Mouse (Mus musculus) adrenal gland, postnatal 25 days (tissue): ENCODE results near the gene Rpl35. TPM values are rescaled to one million over a fixed set of nuclear protein-coding genes. Genes with fewer than 3 reads are reported as not detected.
"Not testable (repeated sequence)": the region's sequence is repeated elsewhere in the genome, so short reads cannot be mapped to it uniquely, and the experiment has no call there.

Experiments used
- DNase-seq: peaks from one replicate; pipeline ENCODE4 v3.0.0; 2021; ENCODE audit warnings: mixed read lengths
- long read RNA-seq: library from polyadenylated mRNA; stranded (forward); transcript quantifications from one replicate; pipeline ENCODE4 v2.0.0, GENCODE M21; 2021
- total RNA-seq: library from RNA; stranded (reverse); gene quantifications from 2 replicates; pipeline ENCODE4 v1.2.3, GENCODE M21; 2021

The Rpl35 gene
- 390 and 397 TPM in 2 replicates for total RNA-seq
- long read RNA-seq, transcript Rpl35-201 (4 exons, 946 nt), result major isoform, 298 of 314 reads
- long read RNA-seq, transcript Rpl35-203 (3 exons, 541 nt), result minor isoform, 8 of 314 reads
- long read RNA-seq, partial matches to known transcripts, result 1 of 314 reads
- long read RNA-seq, other reads (novel, unspliced or antisense), result 7 of 314 reads

DNA sequence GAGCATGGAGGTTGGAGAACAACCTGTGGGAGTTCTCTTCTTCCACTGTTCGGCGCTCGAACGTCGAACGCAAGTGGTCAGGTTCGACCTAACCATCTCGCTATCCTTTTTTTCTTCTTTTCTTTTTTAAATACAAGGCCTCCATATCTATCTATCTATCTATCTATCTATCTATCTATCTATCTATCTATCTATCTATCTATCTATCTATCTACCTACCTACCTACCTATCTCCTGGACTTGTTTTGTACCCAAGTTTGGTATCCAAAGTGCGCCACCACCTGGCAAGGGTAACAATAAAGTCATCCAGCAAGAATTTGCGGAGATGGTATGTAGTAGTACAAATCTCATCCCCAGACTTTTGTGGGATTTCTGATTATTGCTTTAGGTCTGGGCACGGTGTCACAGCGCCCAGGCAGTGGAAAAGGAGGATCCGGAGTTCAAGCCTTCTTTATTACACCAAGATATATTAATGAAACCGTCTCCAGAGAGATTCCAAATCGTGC is at the start of gene Rpl35:
Gene Rpl35 (minus strand): TSS at position 51 of the 506 bp plus-strand sequence.
- peak; percentile 66 for DNase-seq

DNA sequence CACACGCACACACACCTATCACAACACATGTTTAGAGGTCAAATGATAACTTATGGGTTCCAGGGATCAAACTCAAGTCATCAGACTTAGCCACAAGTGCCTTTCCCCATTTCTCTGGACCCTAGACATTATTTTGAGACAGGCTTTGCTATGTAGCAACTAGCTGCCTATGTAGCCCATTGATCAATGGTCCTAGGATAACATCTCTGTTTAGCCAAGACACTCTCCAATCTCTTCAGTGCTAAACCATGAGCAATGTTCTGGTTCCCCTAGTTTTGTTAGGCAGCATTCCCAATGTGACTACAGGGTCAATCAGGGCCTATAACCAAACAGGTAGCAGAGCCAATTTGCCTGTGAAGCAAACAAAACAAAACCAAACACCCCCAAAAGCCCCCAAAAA is 43.1 kb upstream of the Rpl35 start:
- DNase-seq, result no peak

DNA sequence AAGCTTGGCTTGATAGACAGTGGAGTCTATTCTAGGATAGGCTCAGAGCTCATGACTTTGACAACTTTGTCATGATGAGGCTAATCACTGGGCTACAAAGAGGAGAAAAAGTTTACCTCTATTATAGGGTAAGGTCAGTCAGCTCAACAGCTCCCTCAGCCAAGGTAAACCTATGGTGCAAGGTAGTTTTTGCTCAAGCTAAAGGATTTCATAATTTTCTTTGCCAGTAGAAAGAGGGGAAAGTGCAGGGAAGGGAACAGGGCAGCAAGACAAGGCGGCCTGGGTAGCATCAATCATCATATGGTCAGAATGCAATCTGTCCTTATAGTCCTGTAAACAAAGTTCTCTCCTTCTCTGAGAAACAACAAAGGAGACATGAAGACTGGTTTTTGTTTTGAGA is 34.8 kb upstream of the Rpl35 start:
- no peak for DNase-seq

DNA sequence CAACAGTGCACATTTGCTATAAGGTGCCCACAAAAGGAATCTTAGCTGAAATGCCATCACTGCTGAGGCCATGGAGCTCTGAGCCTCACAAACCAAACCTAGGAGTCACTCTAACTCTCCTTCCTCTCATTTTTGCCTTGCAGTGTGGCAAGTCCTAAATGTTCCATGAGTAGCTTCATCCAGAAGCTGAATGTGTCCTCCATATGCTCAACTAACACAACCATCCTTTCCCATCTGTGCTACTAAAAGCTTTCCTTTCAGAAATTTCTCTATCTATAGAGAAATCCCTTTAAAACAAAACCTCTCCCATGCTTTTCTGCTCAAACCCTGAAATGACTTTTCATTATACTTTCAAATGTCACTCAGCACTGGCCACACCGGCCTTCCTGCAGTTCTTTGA is 26.2 kb upstream of the Rpl35 start:
- DNase-seq, result no peak

DNA sequence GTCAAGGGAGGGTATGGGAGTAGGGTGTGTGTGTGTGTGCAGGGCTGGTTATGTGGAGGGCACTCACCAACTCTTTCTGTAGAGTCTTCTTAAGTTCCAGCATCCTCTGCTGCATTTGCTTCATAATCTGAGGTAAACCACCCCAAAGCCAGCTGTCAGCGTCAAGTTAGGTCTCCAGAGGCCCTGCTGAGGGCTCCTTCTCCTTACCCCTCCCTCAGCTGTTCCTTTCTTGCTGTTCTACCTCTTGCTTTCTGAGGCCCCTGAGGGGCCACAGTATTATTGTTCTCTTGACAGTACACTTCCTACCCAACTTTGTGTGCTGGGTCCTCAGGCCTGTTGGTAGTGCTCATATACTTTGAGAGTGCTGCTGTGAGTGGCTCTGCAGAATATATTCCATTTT is 14.6 kb upstream of the Rpl35 start:
- DNase-seq, result no peak

DNA sequence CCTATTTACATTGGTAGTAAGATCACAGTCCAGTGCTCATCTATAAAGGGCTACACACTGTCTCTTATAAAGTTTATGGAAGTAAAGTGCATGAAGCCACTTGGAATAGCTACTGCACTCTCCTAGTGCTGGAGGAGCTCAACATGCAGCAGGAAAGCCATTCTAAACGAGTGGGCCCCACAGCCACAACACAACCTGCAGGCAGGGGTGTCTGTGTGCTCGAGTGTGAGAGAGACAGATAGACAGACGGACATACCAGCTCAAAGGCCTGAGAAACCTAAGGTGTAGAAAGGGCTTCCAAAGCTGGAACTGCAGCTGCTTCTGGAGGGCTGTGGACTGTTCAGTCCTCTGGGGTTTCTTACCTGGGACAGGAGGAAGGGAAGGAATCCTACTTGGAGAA is 11.2 kb upstream of the Rpl35 start:
- no peak for DNase-seq

DNA sequence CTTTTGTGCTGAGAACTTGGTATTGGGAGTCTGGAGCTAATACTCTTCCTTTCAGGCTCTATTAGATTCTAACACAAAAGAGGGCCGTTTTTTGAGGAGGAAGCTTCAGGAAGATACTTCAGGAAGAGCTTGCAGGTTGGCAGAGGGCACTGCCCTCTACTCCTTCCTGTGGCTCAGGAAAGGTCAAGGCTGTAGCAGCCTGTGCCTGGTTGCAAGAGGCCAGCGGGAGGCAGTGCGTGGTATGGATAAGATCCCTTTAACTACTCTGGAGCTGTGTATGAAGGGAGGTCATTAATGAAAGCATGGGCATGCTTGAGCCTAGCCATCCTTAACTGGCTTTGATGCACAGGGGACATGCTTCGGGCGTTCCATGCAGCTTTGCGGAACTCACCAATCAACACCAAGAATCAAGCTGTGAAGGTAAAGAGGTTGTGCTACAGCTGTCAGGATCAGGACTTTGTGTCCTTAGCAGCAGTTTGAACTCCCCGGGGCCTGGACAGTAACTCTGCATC is 7.4 kb upstream of the Rpl35 start:
- DNase-seq, result no peak

DNA sequence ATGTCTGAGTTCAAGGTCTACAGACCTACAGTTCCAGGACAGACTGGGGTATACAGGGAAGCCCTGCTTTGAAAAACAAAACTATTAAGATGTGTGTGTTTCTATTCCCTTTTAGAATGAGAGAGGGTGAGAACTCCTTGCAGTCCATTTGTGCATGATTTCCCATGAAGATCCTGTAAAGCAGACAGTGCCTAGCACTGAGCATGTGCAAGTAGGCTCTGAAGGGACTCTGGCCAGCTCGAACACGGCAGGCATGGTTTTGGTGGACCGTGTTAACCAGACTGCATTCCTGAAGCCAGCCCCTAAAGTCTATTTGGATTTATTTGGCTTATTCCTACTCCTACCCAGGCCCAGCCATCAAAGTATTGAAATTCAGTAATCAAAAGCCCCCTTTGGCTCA is 6.5 kb upstream of the Rpl35 start:
- no peak for DNase-seq

DNA sequence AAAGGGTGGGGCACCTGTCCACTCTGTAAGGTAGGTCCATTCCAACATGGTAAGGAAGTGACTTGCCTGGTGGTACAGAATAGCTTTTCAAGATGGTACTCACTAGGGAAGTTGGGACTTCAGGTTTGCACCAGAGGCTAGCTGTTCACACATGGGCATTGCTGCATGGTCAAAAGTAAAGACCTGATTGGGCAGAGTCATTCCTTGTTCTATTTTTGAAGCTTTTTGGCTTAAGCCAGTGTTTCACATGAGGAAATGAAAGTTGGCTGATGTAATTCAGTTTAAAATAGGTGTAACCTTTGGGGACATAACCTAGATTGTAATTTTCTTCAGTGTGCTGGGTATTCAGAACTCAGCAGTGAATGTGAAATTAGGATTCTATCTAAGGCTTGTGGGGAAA is 5.8 kb upstream of the Rpl35 start:
- no peak for DNase-seq

DNA sequence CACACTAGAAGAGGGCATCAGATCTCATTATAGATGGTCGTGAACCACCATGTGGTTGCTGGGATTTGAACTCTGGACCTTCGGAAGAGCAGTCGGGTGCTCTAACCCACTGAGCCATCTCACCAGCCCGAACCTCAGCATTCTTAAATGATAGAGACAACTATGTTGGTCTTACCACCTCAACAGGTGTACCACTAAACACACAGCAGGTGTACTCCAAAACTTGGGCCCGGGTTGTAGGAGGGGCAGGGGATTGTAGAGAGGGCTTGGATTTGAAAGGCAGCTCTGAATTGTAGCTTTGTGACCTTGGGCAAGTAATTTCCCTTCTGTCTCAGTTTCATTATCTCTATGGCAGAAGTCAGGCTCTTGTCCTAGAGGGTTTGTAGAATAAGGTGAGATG is 4.7 kb upstream of the Rpl35 start:
- not testable (repeated sequence) for DNase-seq

DNA sequence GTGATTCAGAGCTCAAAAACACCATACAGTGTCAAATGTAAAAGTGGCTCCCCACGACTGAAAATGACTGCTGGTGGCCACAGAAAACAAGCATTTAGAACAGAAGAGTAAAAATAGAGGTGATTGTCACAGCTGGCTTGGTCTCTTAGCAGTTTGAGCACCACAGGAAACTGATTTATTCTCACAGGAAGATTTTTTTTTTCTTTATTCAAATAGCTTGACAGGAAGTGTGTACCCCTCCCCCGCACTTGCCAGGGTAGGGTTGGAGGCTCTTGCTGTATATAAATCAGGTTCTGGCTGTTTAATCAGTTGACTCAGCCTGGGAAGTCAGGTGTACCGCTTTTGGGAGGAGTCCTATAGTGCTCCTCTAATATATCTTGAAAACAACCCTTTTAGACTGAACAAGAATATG is 3.5 kb upstream of the Rpl35 start:
- no peak for DNase-seq

DNA sequence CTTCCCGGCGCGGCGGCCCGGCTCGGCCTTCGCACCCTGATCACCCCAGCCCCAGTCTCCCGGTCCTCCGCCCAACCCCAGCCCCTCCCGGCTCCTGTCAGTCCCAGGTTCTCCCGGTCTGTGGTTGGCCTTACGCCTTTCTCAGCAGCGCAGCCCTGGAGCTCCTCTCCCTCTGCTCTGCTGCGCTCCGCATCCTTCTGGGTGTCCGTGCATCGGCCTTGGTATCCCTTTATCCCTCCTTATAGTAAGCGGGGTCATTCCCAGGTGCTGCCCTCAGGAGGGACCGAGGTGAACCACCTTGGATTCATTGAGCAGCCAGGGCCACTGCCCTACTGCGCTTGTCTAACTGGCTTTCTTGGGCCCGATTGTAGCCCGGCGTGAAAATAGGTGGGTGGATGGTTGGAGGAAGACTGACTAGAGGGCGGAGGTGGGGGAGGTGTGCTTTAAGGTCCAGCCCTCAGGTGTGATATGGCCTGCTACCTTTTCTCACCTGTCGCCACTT is 3.0 kb upstream of the Rpl35 start:
- DNase-seq, result no peak

DNA sequence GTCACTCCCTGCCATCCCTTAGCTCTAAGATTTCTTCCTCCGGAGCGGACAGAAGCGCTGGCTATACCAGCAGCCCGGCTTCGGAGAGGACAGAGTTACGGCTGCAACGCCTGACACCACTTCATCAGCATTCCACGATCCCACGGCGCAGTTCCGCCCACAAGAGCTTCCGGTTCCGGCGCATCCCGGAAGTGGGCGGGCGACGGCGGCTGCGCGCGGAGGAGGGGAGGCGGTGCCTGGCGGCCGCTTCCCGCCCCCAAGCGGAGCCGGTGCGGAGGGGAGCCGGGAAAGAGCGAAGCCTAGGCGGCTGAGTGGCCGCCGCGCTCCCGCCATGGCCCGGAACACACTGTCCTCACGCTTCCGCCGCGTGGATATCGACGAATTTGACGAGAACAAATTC is 2.4 kb upstream of the Rpl35 start:
- DNase-seq, result peak; percentile 96

DNA sequence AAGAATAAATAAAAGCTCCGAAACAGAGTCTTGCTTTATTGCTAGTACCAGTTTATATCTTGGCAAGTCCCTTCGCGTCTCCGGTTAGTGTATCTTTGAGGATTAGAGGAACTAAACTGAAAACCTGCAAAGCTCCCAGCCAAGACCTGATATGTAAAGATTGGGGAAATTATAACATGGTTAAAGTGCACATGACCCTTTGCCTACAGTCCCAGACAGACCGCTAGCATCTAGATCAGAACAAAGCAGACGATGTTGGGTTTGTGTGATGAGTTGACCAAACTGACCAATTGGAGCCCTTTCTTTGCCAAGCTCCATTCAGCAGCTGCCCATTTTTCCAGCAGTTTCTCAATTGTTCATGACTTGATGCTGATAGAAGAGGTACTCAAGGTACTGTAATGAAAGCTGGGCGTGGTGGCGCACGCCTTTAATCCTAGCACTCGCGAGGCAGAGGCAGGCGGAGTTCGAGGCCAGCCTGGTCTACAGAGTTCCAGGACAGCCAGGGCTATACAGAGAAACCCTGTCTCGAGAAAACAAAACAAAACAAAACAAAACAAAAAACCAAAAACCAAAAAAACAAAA is 816 bp upstream of the Rpl35 start:
- DNase-seq, result no peak

DNA sequence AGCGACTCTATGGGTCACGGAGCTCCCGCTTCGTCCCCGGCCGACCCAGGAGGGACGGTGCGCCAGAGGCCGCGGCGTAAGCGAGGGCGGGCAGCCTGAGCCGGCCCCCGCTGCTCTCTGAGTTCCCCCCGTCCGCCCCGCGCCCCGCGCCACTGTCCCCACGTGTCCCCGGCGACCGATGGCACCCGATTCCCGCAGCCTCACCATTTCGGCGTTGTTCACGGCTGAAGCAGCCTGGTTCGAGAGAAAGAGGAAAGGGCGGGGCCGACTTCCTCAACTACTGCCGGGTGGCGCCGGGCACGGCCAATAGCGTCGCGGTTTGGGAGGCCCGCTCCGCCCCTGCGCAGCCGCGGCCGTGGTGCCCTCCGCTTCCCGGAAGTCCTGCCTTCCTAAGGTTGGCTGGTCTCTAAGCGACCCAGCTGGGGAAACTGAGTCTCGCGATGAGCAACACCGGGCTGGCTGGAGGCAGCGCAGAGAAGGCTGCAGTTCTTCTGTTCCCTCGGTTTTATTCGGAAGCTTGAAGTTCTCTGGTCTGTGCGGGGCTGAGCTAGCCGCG is 466 bp downstream of the Rpl35 start, which contains the start of gene Arpc5l:
Gene Arpc5l (plus strand): TSS at position 469 of the 556 bp plus-strand sequence.
- peak; percentile 94 for DNase-seq

DNA sequence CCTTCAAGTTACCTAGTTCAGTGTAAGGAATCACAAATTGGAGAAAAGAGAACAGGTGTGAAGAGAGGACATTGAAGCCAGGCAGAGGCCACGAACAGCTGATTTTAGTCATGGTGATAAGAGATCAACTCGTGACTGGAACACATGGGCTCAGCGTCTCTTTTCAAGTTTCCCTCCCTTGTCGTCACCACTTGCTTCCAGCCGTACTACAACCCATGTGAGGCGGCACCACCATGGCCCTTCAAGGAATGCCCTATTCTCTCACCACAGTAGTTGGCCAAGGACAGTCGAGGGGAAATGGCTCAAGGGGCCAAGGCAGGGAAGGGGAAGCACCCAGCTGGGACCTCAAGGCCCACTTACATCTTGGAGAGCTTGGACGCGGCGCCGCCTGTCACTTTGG is 1.1 kb downstream of the Rpl35 start:
- DNase-seq, result no peak

DNA sequence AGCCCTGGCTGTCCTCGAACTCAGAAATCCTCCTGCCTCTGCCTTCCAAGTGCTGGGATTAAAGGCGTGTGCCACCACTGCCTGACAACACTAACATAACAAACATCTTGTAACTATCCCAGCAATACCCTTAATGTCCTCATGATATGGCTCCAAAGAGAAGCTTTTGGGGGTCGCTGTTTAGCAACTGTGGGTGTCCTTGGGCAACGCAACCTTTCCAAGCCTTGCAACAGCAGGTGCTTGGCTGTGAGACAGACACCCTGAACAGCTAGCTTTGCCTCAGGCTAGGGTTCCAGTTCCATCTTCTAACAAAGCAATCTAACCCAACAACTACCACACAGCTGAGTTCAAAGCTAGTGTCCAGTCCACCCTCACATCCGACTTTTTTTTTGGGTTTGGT is 1.9 kb downstream of the Rpl35 start:
- DNase-seq, result no peak

DNA sequence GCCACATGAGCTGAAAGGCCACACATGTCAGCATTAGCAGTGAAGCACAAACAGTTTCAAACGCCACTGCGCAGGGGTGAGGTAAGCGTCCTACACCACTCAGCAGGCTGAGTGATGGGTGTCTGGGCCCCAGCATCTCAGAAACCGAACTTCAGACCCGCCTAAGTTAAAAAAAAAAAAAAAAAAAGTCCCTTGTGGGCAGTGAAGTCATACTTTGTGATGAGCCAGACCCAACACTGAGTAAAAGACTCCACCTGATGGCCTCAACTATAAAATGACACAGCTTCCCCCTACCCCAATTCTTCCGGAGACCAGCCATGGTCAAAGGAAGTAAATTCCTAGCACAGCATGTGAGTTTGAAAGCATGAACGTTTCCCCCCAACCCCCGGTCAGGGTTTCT is 2.3 kb downstream of the Rpl35 start:
- DNase-seq, result no peak

DNA sequence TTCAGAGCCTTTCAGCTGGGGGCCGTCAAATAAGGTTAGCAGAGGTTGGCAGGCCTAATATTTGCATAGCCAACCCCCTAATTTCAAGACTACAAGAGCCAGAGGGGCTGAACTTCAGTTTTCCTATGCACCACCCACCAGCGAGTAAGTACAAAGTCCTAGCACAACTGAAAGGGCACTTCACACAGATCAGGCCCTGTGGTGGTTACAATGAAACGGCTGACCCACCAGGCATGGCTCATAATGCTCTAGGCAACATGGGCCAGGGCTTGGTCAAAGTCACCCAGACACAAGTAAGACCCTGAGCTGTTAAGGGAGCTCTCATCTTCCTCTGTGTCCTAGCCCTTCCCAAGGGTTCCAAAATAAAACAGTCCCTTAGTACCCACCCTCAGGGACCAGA is 3.6 kb downstream of the Rpl35 start:
- DNase-seq, result no peak

DNA sequence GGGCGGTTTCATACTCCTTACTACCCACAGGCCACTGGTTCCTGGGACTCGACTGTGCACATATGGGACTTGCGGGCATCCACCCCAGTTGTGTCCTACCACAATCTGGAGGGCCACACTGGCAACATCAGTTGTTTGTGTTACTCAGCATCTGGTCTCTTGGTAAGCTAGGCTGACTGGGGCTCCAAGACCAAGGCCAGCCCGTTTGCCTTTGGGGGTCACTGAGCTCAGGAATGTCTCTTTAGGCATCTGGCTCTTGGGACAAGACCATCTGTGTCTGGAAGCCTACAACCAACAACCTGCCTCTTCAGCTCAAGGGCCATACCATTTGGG is 4.9 kb downstream of the Rpl35 start:
- no peak for DNase-seq

DNA sequence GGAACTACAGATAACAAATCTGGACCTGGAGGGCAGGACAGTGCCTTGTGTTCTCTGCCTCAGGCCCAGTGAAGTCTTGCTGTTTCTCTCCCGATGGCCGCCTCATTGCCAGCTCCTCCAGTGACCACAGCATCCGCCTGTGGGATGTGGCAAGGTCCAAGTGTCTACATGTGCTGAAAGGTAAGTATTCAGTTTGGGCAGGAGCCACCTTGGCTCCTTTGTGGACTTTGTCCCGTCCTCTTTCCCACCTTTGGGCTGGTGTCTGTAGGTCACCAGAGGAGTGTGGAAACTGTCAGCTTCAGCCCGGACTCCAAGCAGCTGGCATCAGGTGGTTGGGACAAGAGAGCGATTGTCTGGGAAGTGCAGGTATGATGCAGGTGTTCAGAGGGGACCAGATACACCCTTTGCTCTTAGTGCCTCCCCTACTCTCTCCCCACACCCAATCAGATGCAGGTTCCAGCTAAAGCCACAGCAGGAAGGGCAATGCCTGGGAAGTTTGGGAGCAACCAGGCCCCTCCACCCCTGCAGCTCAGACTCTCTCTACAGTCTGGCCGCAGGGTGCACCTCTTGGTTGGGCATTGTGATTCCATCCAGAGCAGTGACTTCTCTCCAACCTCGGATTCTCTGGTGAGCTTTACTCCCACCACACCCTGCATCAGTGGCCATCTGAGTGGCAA is 5.4 kb downstream of the Rpl35 start:
- no peak for DNase-seq

DNA sequence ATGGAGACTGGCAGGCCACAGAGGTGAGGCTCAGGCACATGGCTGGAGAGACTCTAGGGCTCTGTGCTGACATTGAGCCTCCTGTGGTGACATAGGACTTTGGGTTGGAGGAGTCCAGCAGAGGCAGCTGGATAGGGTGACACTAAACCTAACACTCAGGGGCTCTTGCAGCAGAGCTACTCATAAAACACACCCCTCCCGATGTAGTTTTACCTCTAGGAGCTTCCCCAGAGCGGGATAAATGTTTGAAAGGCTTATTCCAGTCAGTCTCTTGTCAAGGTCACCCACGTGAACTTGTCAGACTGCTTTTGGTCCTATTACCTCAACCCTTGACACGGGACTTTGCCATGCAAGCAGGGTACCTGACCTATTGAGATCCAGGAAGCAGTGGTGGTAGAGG is 6.0 kb downstream of the Rpl35 start:
- no peak for DNase-seq
